Mouse (Mus musculus) urinary bladder, postnatal 14 days (tissue): ENCODE data around the gene Gm20388.
"Not testable (repeated sequence)": the region's sequence is repeated elsewhere in the genome, so short reads cannot be mapped to it uniquely, and the experiment has no call there.

ENCODE experiments used
- DNase-seq: peaks from one replicate; pipeline ENCODE4 v3.0.0; 2021; ENCODE audit warnings: low spot score

Gm20388 gene

DNA sequence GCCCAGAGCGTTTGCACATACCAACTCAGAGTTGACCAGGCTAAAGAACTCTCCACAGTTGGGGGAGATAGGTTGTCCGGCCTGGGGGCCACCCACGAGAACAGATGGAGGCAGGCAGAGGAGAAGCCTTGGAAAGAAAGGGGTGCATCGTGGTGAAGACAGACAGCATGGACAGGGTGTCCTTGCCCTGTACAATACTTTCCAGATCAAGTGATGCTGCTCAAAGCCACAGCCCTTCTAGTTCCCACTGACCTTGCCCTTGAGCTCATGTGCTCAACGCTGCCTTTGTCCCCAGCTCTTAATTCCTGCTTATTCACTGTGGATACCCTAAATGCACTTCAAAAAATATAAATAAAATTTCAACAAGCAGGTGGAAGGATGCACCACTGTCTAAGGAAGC lies 3363.8 kb downstream of the Gm20388 start:
- DNase-seq: no peak

DNA sequence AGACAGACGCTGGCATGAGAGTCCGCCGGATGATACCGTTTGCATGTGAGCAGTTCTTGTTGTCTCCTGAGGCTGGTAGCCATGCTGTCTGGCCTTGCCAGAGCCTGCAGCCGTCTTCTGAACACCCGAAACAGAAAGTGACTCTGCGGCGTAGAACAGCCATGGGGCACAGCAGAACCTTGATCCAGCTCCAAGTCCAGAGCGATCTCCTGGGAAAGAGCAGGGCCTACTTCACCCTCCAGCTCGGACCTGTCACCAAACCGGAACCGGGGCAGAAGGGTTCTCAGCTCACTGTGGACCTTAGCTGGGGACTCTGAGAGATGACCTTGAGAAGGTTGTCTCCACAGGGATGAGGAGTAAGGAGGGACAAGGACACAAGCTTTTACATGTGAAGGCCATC lies 3364.5 kb downstream of the Gm20388 start:
- no peak for DNase-seq

- no peak for DNase-seq
These were observed 3367.8 kb downstream of the Gm20388 start for GRCm38 (mm10) chr8:123278445-123278844.

- no peak for DNase-seq
These were observed 3369.2 kb downstream of the Gm20388 start for GRCm38 (mm10) chr8:123279828-123280227.

GRCm38 (mm10) chr8:123280302-123281094 lies 3369.9 kb downstream of the Gm20388 start:
- no peak for DNase-seq

- not testable (repeated sequence) for DNase-seq
These were observed 3372.4 kb downstream of the Gm20388 start for GRCm38 (mm10) chr8:123282994-123283393.

GRCm38 (mm10) chr8:123283991-123284390 lies 3373.3 kb downstream of the Gm20388 start:
- no peak for DNase-seq

GRCm38 (mm10) chr8:123284493-123284892 lies 3373.9 kb downstream of the Gm20388 start:
- DNase-seq: no peak

DNA sequence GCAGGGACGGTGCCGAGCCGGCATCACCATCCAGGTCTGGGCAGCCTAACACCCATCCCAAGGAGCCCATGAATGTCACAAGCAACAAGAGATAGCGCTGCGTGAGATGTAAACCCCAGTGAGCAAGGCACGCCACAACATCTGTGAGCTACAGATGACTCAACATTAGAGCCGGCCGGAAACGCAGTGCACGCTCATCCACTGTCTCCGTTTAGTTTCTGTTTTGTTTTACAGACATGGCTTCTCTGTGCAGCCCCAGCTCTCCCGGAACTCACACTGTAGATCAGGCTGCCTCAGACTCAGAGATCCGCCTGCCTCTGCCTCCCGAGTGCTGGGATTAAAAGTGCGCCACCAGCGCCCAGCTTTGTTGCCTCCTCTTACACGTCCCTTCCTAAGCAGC lies 3376.7 kb downstream of the Gm20388 start:
- no peak for DNase-seq

DNA sequence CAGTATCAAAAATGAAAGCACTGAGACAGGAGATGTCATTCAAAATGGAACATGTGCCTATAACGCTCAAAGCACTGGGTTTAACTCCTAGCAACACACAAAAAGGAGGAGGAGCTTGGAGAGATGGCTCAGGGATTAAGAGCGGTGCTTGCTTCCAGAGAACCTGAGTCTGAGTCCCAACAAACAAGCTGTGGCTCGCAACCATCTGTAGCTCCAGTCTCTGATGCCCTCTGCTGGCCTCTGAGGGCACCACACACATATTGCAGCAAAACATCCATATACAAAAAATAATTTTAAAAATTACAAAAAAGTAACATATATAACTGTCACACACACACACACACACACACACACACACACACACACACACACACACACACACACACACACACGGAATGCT lies 3379.5 kb downstream of the Gm20388 start:
- DNase-seq: peak; percentile 34

- DNase-seq: no peak
These were observed 3380.0 kb downstream of the Gm20388 start for GRCm38 (mm10) chr8:123290679-123291078.

DNA sequence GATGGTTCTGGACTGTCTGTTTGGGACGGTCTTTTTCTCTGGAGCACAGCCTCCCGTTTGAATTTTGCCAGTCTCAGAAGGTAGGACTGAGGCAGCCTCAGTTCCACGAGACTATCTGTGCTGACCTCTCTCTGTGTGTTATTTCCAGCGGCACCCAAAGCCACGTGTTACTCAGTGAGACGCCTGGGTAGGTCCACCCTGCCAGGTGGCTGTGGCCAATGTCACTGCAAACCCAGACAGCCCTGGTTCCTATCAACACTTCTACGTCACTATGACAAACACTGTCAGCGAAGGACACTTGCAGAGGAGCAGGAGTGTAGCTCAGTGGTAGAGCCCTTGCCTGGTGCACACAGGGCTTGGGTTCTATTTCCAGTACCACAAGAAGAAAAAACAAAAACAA lies 3381.1 kb downstream of the Gm20388 start:
- DNase-seq: no peak

- no peak for DNase-seq
These were observed 3381.6 kb downstream of the Gm20388 start for GRCm38 (mm10) chr8:123292281-123292680.

DNA sequence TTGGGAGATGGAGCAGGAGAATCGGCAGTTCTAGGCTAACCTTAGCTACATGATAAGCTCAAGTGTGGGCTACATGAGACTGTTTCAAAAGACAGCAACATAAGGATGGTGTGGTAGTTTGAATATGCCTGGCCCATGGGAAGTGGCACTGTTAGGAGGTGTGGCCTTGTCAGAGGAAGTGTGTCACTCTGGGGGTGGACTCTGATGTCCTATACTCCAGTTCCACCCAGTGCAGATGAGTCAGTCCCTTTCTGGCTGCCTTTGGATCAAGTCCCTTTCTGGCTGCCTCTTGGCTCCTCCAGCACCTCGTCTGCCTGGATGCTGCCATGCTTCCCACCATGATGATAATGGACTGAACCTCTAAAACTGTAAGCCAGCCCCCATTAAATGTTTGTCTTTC lies 3382.1 kb downstream of the Gm20388 start:
- no peak for DNase-seq

DNA sequence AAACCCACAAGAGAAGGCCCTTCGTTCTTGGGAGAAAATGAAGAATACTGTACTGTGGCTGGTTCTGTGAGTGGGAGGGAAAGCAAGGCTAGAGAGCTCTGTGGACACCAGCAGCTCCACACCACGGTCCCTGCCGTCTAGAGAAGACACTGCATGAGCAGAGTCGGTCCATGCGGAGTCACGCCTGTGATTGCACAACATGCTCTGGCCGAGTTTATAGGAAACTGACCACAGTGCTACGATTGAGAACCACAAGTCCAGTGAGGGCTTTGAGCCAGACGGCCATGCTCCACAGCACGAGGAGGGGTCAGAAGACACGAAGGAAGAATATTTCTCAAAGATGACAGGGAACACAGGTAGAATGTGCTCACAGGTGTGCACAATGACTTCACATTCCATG lies 3387.7 kb downstream of the Gm20388 start:
- no peak for DNase-seq

- no peak for DNase-seq
These were observed 3398.1 kb downstream of the Gm20388 start for GRCm38 (mm10) chr8:123308738-123309137.

DNA sequence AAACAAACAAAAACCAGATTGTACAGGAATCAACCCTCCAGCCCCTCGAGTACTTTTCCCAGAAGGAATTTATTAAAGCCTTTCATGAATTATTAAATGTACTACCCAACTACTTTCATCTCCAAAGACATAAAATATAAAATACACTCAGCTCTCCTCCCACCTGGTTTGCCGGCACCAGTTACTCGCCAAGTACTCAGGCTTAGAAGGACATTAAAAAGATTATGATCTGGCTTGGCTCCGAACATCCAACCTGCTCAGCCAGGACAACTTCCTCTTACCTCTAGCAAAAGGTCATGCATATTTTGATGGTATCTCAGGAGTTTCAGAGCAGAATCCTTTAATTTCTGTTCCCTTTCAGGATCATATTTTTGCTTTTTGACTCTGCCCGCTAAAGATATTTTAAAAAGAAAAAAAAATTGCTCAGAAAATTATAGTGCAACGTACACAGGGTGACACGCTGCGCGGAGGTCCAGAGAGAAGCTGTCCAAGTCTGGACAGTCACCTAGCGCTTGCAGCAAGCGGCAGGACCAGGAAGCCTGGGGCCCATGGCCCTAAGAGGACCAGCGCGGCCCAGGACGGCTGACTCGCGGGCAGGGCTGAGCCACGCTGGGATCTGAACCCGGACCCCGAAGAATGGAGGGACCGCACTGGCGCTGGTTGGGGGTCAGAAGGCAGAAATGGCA lies 3407.3 kb downstream of the Gm20388 start:
- DNase-seq: peak; percentile 16

- DNase-seq: peak; percentile 96
These were observed 3407.8 kb downstream of the Gm20388 start, which contains the start of gene Fanca for GRCm38 (mm10) chr8:123318467-123318911. Fanca (minus strand) TSS chr8:123318576.

DNA sequence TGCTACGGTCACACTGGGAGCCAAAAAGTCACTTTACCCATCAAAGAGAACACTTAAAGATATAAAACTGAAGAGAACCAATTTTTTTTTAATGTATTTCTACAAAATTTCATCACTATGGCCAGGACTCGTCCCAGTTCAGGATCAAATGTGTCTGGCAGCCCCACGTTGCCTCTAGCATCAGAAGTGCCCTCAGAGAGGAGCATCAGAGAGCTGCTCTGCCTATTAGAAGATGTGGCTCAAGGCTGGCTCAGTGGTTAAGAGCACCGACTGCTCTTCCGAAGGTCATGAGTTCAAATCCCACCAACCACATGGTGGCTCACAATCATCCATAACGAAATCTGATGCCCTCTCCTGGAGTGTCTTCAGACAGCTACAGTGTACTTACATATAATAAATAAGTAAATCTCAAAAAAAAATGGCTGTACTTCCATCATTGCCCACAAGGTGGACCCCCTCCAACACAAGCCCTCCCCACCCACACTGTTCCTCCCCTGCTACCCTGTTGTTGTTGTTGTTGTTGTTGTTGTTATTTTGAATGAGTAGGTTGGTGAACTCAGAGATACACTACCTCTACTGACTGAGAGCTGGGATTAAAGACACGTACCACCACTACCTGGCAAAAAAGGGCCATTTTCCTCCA lies 3409.0 kb downstream of the Gm20388 start:
- peak; percentile 26 for DNase-seq

- DNase-seq: no peak
These were observed 3417.9 kb downstream of the Gm20388 start for GRCm38 (mm10) chr8:123328552-123328951.

GRCm38 (mm10) chr8:123329350-123329749 lies 3418.7 kb downstream of the Gm20388 start:
- no peak for DNase-seq

GRCm38 (mm10) chr8:123329961-123330360 lies 3419.3 kb downstream of the Gm20388 start:
- DNase-seq: no peak

- DNase-seq: no peak
These were observed 3420.1 kb downstream of the Gm20388 start for GRCm38 (mm10) chr8:123330701-123331100.
